Mouse (Mus musculus): ENCODE measurements around the gene Spesp1. TPM values are rescaled to one million over a fixed set of nuclear protein-coding genes. Genes with fewer than 3 reads are reported as not detected.

Gene Spesp1
- polyA plus RNA-seq, 1 experiment from 2014 or later: not detected

- no peak overlapping the region for H3K9ac ChIP-seq
- TF ChIP-seq CTCF (IDR thresholded peaks at IDR 0.05; ENCODE audit: low read depth): no peak
- peak overlapping the region; percentile 50; the same call in 1 of the 2 replicates for H3K27ac ChIP-seq (ENCODE audit: low read depth)
- H3K36me3 ChIP-seq (ENCODE audit: insufficient read depth): no peaks in the 10 kb centered on the region
- 27% methylated on average over 4 of the region's 4 CpGs for WGBS
- peaks cover 4% of the 10 kb centered on the region; the same call in 1 of the 2 replicates for H3K27me3 ChIP-seq (ENCODE audit: insufficient read depth, low read length)
- H3K9me3 ChIP-seq (ENCODE audit: low read depth, low read length): no peaks in the 10 kb centered on the region
- H3K4me1 ChIP-seq (ENCODE audit: insufficient read depth): peaks cover 3% of the 10 kb centered on the region; the same call in 1 of the 2 replicates
- 0 out of 2 replicates have a peak overlapping the region, but pooled peaks have one; percentile 15 for H3K4me2 ChIP-seq
- ATAC-seq (ENCODE audit: insufficient read depth) (peak; percentile 60), DNase-seq (peak; percentile 69)
- H3K4me3 ChIP-seq (ENCODE audit: low read depth, low read length): no peak overlapping the region
Measured at GRCm38 (mm10) chr9:62246380-62246942, 35.5 kb downstream of the Spesp1 start.

DNA sequence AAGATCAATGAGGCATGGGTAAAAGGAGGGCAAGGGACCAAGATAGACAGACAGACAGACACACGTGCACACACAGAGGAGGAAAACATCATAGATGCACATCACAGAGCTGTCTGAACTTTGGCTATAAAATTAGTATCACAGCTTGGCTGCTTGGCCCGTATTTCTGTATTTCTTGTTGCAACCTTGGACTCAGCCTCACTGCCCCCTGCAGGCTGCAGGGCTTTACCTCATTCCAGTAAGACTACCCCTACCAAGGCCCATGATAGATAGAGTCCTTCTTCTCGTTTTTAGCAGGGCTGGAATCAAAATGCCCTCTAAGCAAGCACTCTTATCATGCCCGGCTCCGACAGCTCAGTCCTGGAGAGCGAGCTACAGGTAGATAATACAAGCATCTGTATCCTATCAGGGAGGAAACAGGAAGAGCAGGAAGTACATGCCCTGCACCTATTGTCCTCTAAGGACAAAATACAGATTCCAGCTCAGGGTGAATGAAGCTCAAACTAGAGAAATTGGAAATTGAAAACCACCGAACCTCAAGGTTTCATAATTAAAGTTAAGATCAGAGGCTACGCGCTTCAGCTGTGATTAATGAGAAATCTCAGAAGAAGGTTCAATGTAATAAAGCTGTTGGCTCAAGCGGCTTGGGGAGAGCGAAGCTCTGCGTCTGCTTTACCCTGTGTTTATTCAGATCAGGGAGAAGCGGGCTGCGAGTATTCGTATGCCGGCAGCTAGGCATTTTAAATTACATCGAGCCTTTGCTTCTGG lies 36.2 kb downstream of the Spesp1 start:
- WGBS: 35% methylated on average over 17 of the region's 17 CpGs
- H3K27me3 ChIP-seq (ENCODE audit: insufficient read depth, low read length): peaks cover 4% of the 10 kb centered on the region; the same call in 1 of the 2 replicates
- ATAC-seq (ENCODE audit: insufficient read depth) (no peak), DNase-seq (peak; percentile 62)
- H3K4me1 ChIP-seq (ENCODE audit: insufficient read depth): peaks cover 3% of the 10 kb centered on the region; the same call in 1 of the 2 replicates
- no peaks in the 10 kb centered on the region for H3K9me3 ChIP-seq (ENCODE audit: low read depth, low read length)
- H3K36me3 ChIP-seq (ENCODE audit: insufficient read depth): no peaks in the 10 kb centered on the region
- 0 out of 2 replicates have a peak overlapping the region, but pooled peaks have one; percentile 15 for H3K4me2 ChIP-seq
- peak; percentile 57 for TF ChIP-seq CTCF (IDR thresholded peaks at IDR 0.05; ENCODE audit: low read depth)
- H3K4me3 ChIP-seq (ENCODE audit: low read depth, low read length): no peak overlapping the region
- H3K27ac ChIP-seq (ENCODE audit: low read depth): peak overlapping the region; percentile 50; the same call in 1 of the 2 replicates
- no peak overlapping the region for H3K9ac ChIP-seq

DNA sequence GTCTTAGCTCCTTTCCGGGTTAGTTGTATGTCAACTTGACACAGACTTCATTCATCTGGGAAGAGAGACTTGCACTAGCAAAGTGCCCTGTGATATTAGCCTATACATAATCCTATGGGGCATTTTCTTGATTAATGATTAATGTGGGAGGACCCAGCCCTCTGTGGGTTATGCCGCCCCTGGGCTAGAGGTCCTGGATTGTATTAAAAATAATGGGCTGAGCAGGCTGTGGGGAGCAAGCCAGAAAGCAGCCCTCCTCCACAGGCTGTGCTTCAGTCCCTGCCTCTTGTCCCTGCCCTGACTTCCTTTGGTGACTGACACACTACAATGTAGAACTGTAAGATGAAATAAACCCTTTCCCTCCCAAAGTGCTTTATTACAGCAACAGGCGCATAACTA lies 37.4 kb downstream of the Spesp1 start:
- 37% methylated on average over 3 of the region's 3 CpGs for WGBS

GRCm38 (mm10) chr9:62243991-62244611 lies 37.9 kb downstream of the Spesp1 start:
- no peaks in the 10 kb centered on the region for H3K9me3 ChIP-seq (ENCODE audit: low read depth, low read length)
- H3K4me3 ChIP-seq (ENCODE audit: low read depth, low read length): peak overlapping the region; percentile 17
- no peaks in the 10 kb centered on the region for H3K36me3 ChIP-seq (ENCODE audit: insufficient read depth)
- ATAC-seq (ENCODE audit: insufficient read depth) (peak; percentile 50; the same call in 1 of the 2 replicates), DNase-seq (peak; percentile 96)
- WGBS: 21% methylated on average over 19 of the region's 19 CpGs
- no peak overlapping the region for H3K9ac ChIP-seq
- TF ChIP-seq CTCF (IDR thresholded peaks at IDR 0.05; ENCODE audit: low read depth): peak; percentile 91
- H3K4me1 ChIP-seq (ENCODE audit: insufficient read depth): peaks cover 3% of the 10 kb centered on the region; the same call in 1 of the 2 replicates
- H3K4me2 ChIP-seq: peak overlapping the region; percentile 51
- H3K27me3 ChIP-seq (ENCODE audit: insufficient read depth, low read length): peaks cover 4% of the 10 kb centered on the region; the same call in 1 of the 2 replicates
- H3K27ac ChIP-seq (ENCODE audit: low read depth): no peak overlapping the region

More for the DNA sequence above, 37.4 kb downstream of the Spesp1 start:
- Histone ChIP-seq H3K4me1 (ENCODE audit: insufficient read depth) (peaks cover 3% of the 10 kb centered on the region; the same call in 1 of the 2 replicates), H3K27me3 (ENCODE audit: insufficient read depth, low read length) (peaks cover 4% of the 10 kb centered on the region; the same call in 1 of the 2 replicates), H3K4me2 (peak overlapping the region; percentile 51), H3K4me3 (ENCODE audit: low read depth, low read length) (no peak overlapping the region), H3K36me3 (ENCODE audit: insufficient read depth) (no peaks in the 10 kb centered on the region), H3K9me3 (ENCODE audit: low read depth, low read length) (no peaks in the 10 kb centered on the region), H3K27ac (ENCODE audit: low read depth) (no peak overlapping the region), H3K9ac (no peak overlapping the region)
- ATAC-seq (ENCODE audit: insufficient read depth) (no peak), DNase-seq (no peak)
- no peak for TF ChIP-seq CTCF (IDR thresholded peaks at IDR 0.05; ENCODE audit: low read depth)

DNA sequence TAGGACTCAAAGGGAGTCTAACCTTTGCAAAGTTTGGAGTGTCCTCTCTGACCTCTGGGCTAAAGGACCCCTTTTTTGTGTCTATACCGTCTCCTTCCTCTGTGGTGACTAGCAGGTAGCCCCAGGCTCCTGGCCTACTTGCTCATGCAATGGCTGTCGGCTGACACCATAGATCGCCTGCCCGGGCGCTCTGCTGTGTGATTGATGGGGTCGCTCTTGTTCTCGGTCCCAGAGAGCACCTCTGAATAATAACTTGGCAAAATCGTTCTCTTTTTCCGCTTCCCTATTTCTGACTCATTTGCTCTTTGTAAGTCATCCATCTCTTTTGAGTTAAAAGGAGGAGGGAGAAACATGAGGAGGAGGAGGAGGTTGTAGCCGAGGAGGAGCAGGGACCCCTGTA lies 42.0 kb downstream of the Spesp1 start:
- Histone ChIP-seq H3K27ac (ENCODE audit: low read depth) (no peak overlapping the region), H3K4me1 (ENCODE audit: insufficient read depth) (no peaks in the 10 kb centered on the region), H3K27me3 (ENCODE audit: insufficient read depth, low read length) (peaks cover 2% of the 10 kb centered on the region; the same call in 1 of the 2 replicates), H3K36me3 (ENCODE audit: insufficient read depth) (no peaks in the 10 kb centered on the region), H3K9me3 (ENCODE audit: low read depth, low read length) (no peaks in the 10 kb centered on the region), H3K9ac (no peak overlapping the region), H3K4me2 (no peak overlapping the region), H3K4me3 (ENCODE audit: low read depth, low read length) (no peak overlapping the region)
- WGBS: 40% methylated on average over 10 of the region's 10 CpGs
- DNase-seq (no peak), ATAC-seq (ENCODE audit: insufficient read depth) (no peak)
- no peak for TF ChIP-seq CTCF (IDR thresholded peaks at IDR 0.05; ENCODE audit: low read depth)

GRCm38 (mm10) chr9:62237381-62237980 lies 44.5 kb downstream of the Spesp1 start:
- 53% methylated on average over 9 of the region's 9 CpGs for WGBS
- DNase-seq (no peak), ATAC-seq (ENCODE audit: insufficient read depth) (no peak)
- Histone ChIP-seq H3K9me3 (ENCODE audit: low read depth, low read length) (no peaks in the 10 kb centered on the region), H3K27ac (ENCODE audit: low read depth) (no peak overlapping the region), H3K4me2 (no peak overlapping the region), H3K9ac (no peak overlapping the region), H3K4me1 (ENCODE audit: insufficient read depth) (no peaks in the 10 kb centered on the region), H3K27me3 (ENCODE audit: insufficient read depth, low read length) (no peaks in the 10 kb centered on the region), H3K36me3 (ENCODE audit: insufficient read depth) (no peaks in the 10 kb centered on the region), H3K4me3 (ENCODE audit: low read depth, low read length) (no peak overlapping the region)
- no peak for TF ChIP-seq CTCF (IDR thresholded peaks at IDR 0.05; ENCODE audit: low read depth)

Data from lung, embryonic 14.5 days (tissue).